Mouse (Mus musculus) kidney, postnatal 0 days (tissue): ENCODE measurements around the gene Lrrc75a. TPM values are rescaled to one million over a fixed set of nuclear protein-coding genes. Genes with fewer than 3 reads are reported as not detected.

ENCODE experiments used
- ATAC-seq: fragments of 200-750 bp; cut with Nextera tagmentation; replicated peaks from 2 replicates; pipeline ENCODE4 v1.8.0; 2017; ENCODE audit warnings: low read depth, moderate number of reproducible peaks, moderate TSS enrichment, moderate library complexity; ENCODE audit not compliant: low FRiP score
- DNase-seq: peaks from one replicate; pipeline ENCODE4 v3.0.0-alpha.2; 2016; ENCODE audit warnings: low spot score
- H3K27ac ChIP-seq: fragments of 300-500 bp; sonication (generic); 2 replicates; pipeline ENCODE4 v1.5.1; 2014; ENCODE audit warnings: mild to moderate bottlenecking
- H3K27me3 ChIP-seq: fragments of 300-500 bp; sonication (generic); 2 replicates; pipeline ENCODE4 v1.6.1; 2014; ENCODE audit warnings: low read length, mixed read lengths; ENCODE audit not compliant: insufficient read depth
- H3K36me3 ChIP-seq: fragments of 300-500 bp; sonication (generic); 2 replicates; pipeline ENCODE4 v1.6.1; 2014; ENCODE audit warnings: low read length, mixed read lengths; ENCODE audit not compliant: insufficient read depth
- H3K4me1 ChIP-seq: fragments of 300-500 bp; sonication (generic); replicated peaks from 2 replicates; pipeline ENCODE4 v1.6.1; 2014; ENCODE audit warnings: antibody characterized with exemption, low read length, mixed read lengths; ENCODE audit not compliant: insufficient read depth
- H3K4me2 ChIP-seq: fragments of 300-500 bp; sonication (generic); 2 replicates; pipeline ENCODE4 v1.6.1; 2014; ENCODE audit warnings: mild to moderate bottlenecking, low read length, moderate library complexity, mixed read lengths
- H3K4me3 ChIP-seq: fragments of 300-500 bp; sonication (generic); replicated peaks from 2 replicates; pipeline ENCODE4 v1.5.1; 2014; ENCODE audit warnings: low read depth, low read length
- H3K9ac ChIP-seq: fragments of 300-500 bp; sonication (generic); 2 replicates; pipeline ENCODE4 v1.6.1; 2014; ENCODE audit warnings: low read depth, low read length
- H3K9me3 ChIP-seq: fragments of 300-500 bp; sonication (generic); replicated peaks from 2 replicates; pipeline ENCODE4 v1.6.1; 2016; ENCODE audit warnings: low read length, inconsistent platforms, mixed read lengths
- CTCF ChIP-seq: IDR thresholded peaks from 2 replicates; pipeline ENCODE4 v1.5.1; 2016; ENCODE audit warnings: antibody characterized with exemption, low read depth, mild to moderate bottlenecking, moderate library complexity
- WGBS: fragments of 180-500 bp; shearing (Covaris S2); extraction: QIAGEN DNeasy Blood & Tissue Kit; methylation state at CpG from one replicate; pipeline ENCODE4 v1.1.7; 2014; 5-methylcytosine and 5-hydroxymethylcytosine counted together
- polyA plus RNA-seq: library from polyadenylated mRNA; unstranded; fragments of >200 nt; fragmentation: Nextera tagmentation; extraction: Ambion mirVana; gene quantifications from 2 replicates; pipeline ENCODE4 v1.2.1, GENCODE M21; 2015

The Lrrc75a gene
- polyA plus RNA-seq, 1 experiment from 2014 or later, result 14.8 TPM

DNA sequence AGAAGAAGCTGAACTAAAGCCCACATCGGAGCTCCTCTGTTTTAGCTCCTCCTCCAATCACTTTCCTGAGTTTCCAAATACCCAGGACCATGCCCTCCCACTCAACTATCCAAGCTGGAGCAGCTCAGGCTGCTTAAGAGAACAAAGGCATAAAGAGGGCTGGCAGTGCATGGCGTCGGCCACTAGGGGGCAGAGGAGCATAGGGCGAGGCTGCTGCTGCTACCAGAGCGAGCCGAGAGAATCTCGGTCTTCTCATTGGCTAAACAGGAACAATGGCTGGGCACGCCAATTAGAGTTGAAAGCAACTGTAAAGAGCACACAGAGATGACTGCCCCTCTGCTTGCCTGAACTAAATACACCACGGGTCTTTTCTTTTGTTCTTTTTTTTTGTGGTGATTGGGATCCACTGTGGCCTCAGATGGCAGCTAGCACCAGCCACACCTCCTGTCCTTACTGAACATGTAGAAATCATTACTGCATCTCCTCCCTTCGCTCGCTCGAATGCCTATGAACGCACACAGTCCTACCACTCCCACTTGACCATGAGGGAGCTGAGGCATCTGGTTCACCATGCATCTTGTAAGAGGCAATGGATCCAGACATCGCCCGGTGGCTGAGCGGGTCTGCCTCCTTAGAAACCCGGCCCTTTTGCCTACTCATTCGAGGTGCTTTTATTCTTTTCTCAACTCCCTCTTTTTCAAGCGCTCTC is 34.5 kb downstream of the Lrrc75a start:
- peak overlapping the region; percentile 44 for H3K4me2 ChIP-seq
- no peaks in the 10 kb centered on the region for H3K9me3 ChIP-seq
- H3K27me3 ChIP-seq, result no peaks in the 10 kb centered on the region
- 10% methylated on average over 19 of the region's 19 CpGs for WGBS
- H3K36me3 ChIP-seq, result 0 out of 2 replicates have a peak, but pooled peaks cover 10% of the 10 kb centered on the region
- H3K4me3 ChIP-seq, result no peak overlapping the region
- peak overlapping the region; percentile 32; the same call in 1 of the 2 replicates for H3K27ac ChIP-seq
- peak; percentile 98 for DNase-seq
- peak; percentile 90 for ATAC-seq
- peak; percentile 100 for TF ChIP-seq CTCF
- H3K9ac ChIP-seq, result peak overlapping the region; percentile 10; the same call in 1 of the 2 replicates
- H3K4me1 ChIP-seq, result no peaks in the 10 kb centered on the region

DNA sequence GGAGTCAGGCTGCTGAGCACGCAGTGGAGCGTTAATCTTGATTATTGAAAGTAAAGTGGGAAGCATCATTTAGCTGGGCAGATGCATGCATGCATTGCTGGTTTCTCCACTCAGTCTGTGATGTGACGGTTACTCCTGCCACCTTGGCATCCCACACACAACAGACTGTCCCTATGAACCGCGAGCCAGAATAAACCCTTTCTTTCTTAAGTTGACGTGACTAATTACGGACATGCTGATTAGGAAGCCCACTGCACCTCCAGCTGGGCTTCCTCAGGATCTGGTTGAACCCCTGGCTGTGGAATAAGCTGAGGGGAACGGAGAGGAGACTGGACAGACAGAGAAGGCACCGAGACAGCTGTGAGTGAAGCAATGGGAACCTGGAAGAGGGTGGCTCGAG is 35.7 kb downstream of the Lrrc75a start:
- ATAC-seq (no peak), DNase-seq (no peak)
- Histone ChIP-seq H3K27ac (no peak overlapping the region), H3K4me1 (no peaks in the 10 kb centered on the region), H3K4me2 (no peak overlapping the region), H3K4me3 (no peak overlapping the region), H3K36me3 (0 out of 2 replicates have a peak, but pooled peaks cover 19% of the 10 kb centered on the region), H3K9me3 (no peaks in the 10 kb centered on the region), H3K27me3 (no peaks in the 10 kb centered on the region), H3K9ac (no peak overlapping the region)
- 86% methylated on average over 10 of the region's 10 CpGs for WGBS
- no peak for TF ChIP-seq CTCF

DNA sequence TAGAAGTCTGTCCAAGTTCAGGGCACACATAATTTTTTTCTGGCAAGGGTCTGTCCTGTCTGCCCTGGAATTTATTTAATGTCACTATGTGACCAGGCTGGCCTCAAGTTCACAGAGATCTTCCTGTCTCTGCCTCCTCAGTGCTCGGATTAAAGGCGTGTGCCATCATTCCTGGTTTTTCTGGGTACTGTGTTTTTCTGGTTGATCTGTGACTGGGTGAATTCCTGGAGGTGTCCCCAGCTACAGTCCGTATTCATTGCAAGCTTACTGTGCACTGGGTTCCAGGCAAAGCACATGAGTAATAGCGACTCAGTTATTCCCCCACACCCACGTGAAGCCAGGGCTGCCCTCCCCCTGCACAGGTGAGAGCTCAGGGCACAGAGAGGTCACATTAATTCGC is 38.0 kb downstream of the Lrrc75a start:
- Histone ChIP-seq H3K4me2 (no peak overlapping the region), H3K4me3 (no peak overlapping the region), H3K27me3 (no peaks in the 10 kb centered on the region), H3K36me3 (peaks cover 28% of the 10 kb centered on the region), H3K27ac (no peak overlapping the region), H3K9ac (no peak overlapping the region), H3K9me3 (no peaks in the 10 kb centered on the region), H3K4me1 (no peaks in the 10 kb centered on the region)
- WGBS, result 76% methylated on average over 6 of the region's 6 CpGs
- ATAC-seq (no peak), DNase-seq (no peak)
- no peak for TF ChIP-seq CTCF

DNA sequence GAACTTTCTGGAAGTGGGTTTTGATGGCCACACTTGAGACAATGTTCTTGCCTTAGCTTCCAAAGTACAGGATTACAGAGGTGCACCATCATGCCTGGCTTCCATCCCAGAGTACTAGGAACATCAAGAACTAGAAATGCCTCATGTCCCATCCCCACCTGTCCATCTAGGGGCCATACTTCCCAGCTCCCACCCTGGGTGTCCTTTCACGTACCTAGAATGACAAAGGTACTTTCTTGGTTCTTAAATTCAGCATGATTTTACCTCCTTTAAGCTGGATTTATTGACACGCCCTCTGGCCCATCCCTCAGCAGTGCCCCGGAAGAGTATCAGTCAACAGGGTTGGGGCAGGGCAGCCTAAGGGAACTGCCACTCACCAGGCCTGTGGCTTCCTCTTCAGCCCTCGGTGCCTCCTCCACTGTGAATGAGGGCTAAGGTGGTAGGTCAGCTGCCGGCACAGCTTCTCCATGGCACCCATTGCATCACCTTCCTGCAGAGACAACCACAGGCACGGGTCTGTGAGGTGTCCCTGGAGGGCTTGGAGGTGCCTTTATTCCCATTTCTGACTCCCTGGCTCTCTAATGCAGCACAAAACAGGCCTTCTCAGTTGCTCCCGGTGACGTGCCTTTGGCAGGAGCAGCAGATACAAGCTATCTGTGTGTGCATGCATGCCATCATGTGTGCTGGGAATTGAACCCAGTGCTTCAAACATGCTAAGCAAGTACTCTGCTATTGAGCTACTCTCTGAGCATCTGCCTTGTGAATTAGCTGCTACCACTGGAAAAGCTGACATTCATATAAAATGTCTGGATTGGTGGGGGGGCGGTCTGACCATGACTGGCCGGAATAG is 39.3 kb downstream of the Lrrc75a start:
- H3K4me2 ChIP-seq, result no peak overlapping the region
- TF ChIP-seq CTCF, result no peak
- ATAC-seq (no peak), DNase-seq (no peak)
- peaks cover 32% of the 10 kb centered on the region for H3K36me3 ChIP-seq
- H3K4me1 ChIP-seq, result 0 out of 2 replicates have a peak, but pooled peaks cover 3% of the 10 kb centered on the region
- H3K9ac ChIP-seq, result no peak overlapping the region
- no peak overlapping the region for H3K4me3 ChIP-seq
- H3K27ac ChIP-seq, result no peak overlapping the region
- no peaks in the 10 kb centered on the region for H3K9me3 ChIP-seq
- H3K27me3 ChIP-seq, result no peaks in the 10 kb centered on the region
- 74% methylated on average over 10 of the region's 10 CpGs for WGBS

- Histone ChIP-seq H3K36me3 (peaks cover 32% of the 10 kb centered on the region), H3K27me3 (no peaks in the 10 kb centered on the region), H3K9me3 (no peaks in the 10 kb centered on the region), H3K4me3 (no peak overlapping the region), H3K27ac (no peak overlapping the region), H3K4me2 (no peak overlapping the region), H3K9ac (no peak overlapping the region), H3K4me1 (0 out of 2 replicates have a peak, but pooled peaks cover 6% of the 10 kb centered on the region)
- DNase-seq, result no peak
- WGBS, result 94% methylated on average over 1 of the region's 1 CpGs
- no peak for TF ChIP-seq CTCF
- no peak for ATAC-seq
Measured at GRCm38 (mm10) chr11:62607952-62608201, 40.4 kb downstream of the Lrrc75a start.

GRCm38 (mm10) chr11:62607170-62607951 is 41.0 kb downstream of the Lrrc75a start:
- no peak overlapping the region for H3K27ac ChIP-seq
- no peak for DNase-seq
- 0 out of 2 replicates have a peak, but pooled peaks cover 6% of the 10 kb centered on the region for H3K4me1 ChIP-seq
- 62% methylated on average over 10 of the region's 10 CpGs for WGBS
- H3K4me3 ChIP-seq, result no peak overlapping the region
- no peak overlapping the region for H3K4me2 ChIP-seq
- TF ChIP-seq CTCF, result no peak
- ATAC-seq, result no peak
- no peaks in the 10 kb centered on the region for H3K27me3 ChIP-seq
- H3K36me3 ChIP-seq, result peaks cover 29% of the 10 kb centered on the region
- H3K9ac ChIP-seq, result no peak overlapping the region
- H3K9me3 ChIP-seq, result no peaks in the 10 kb centered on the region
